Mouse (Mus musculus) R1 (cell line): ENCODE measurements around the gene Zpbp.

Experiments
- DNase-seq: peaks from one replicate; pipeline ENCODE4 v3.0.0-alpha.2; 2018; ENCODE audit warnings: low read depth, low spot score

The Zpbp gene

GRCm38 (mm10) chr11:11461635-11462560, at the start of gene Zpbp, which contains the start of gene Spata48:
Gene Zpbp (minus strand): TSS chr11:11462408.
Gene Spata48 (plus strand): TSS chr11:11462094.
- DNase-seq: peak; percentile 94

DNA sequence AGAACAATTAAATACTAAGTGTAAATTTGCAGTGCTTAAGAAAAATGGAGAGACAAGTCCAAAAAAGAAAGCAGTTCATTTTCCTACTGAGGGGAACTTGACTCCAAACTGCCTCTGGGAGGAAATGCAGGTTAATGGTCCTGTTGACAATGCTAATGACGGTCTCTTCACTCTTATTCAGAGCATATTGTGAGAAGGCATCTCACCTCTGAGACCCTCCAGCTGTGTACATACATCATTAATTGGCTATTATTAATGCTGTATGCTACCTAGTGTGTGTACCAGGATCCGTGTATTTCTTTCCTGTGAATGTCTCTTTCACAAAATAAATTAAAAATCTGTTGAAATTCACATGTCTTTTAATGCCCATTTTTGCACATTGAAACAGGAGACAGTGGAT, 47.2 kb upstream of the Zpbp start:
- DNase-seq: no peak

- DNase-seq: no peak
Observed at GRCm38 (mm10) chr11:11506187-11506586, 44.0 kb upstream of the Zpbp start.

DNA sequence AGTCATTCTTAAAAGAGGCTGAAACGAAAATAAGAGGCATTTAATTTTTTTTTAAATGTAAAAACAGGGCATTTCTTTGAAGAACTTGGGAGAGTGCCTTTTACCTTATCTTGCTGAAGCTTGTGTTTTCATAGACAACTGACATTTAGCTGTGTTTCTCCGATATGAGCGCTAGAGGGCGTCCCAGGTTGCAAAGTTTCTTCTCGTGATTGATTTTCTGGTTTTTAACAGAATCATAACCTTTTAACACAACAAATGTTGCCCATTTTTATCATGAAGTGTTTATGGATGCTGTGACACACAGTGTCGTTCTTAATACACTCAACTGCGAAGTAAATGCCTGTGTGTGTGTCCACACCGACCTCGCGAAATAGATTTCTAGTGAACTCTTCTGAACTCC, 37.7 kb upstream of the Zpbp start:
- peak; percentile 39 for DNase-seq

GRCm38 (mm10) chr11:11495697-11496096, 33.5 kb upstream of the Zpbp start:
- DNase-seq: no peak

DNA sequence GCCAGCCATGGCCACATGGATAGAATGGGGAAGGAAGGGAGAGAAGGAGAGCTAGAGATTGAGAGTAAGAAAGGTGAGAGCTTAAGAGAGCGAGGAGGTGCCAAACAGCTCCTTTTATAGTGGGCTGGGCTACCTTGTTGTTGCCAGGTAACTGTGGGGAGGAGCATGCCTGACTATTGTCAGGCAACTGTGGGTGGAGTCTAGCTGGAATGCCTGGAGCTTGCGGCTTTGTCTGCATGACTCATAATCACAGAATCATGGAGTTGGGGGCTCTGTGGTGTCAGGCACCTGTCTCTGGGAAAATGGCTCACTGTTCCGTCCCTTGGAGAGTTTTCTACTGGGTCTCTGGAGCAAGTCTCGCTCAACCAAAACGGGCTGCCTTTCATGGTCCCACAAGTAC, 29.8 kb upstream of the Zpbp start:
- peak; percentile 85 for DNase-seq

GRCm38 (mm10) chr11:11484378-11484777, 22.2 kb upstream of the Zpbp start:
- DNase-seq: peak; percentile 11

GRCm38 (mm10) chr11:11468924-11469323, 6.7 kb upstream of the Zpbp start:
- no peak for DNase-seq

DNA sequence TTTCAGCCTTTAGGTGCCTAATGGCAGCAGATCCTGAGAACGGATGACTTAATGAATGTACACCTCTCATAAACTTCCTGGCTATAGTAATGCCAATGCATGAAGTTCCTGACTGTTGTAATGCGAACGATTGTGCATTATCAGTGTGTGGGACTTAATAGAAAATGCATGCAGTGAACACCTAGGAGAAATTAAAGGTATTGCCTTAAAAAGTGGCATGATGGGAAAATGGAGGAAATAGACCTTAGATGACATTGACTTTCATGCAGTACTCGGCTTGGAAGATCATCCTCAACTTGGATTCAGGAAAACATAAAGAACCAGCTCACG, 318 bp upstream of the Zpbp start:
- no peak for DNase-seq

- DNase-seq: peak; percentile 56
Observed at GRCm38 (mm10) chr11:11455037-11455436, 7.2 kb downstream of the Zpbp start.

DNA sequence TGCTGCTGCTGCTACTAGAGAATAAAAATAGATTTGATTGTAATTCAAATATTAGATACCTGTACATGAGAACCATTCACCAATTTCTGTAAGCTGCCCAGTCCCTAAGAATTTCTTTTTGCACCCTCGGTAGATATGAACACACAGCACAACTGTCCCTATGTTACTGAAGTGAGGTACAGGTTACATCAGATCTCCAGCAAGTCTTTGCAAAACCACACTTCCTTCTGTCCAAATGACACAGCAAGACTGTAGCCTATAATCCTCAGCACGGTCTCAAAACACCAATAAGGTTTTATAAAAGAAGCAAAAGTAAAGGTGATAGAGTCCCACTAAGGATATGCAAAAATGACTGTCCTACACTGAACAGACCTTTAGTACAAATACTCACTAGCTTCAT, 44.9 kb downstream of the Zpbp start:
- no peak for DNase-seq

DNA sequence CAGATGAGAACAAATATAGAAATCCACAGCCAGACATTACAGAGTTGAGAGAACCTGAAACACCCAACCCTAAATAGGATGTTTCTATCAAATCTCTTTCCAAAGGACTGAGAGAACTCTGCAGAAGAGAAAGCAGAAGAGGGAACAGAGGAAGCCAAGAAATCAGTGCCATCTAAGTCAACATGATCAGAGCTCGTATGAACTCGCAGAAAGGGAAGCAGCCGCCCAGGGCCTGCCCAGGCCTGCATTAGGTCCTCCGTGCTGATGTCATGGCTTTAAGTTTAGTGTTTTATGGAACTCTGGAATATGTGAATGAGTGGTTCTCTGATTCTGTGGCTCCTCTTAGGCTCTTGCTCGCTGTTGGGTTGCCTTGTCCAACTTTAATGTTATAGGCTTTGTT, 48.0 kb downstream of the Zpbp start:
- no peak for DNase-seq

- DNase-seq: peak; percentile 8
Observed at GRCm38 (mm10) chr11:11394686-11395085, 67.5 kb downstream of the Zpbp start.

DNA sequence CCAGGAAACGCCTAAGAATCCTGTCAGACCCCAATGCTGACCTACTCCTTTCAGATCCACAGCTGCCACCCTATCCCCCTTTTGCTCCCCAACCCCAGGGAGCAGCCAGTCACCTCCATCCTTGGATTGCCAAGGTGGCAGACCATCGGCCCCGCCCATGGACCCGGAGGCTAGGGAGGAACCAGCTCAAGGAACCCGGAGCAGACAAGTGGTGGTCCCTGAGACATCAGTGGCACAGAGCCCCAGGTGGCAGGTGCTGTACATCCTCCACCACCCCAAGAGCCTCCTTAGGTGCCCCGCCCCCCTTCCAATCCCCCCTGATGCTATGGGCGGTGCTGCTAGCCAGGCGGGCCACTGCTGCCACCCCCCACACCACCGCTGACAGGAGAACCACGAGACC, 69.0 kb downstream of the Zpbp start:
- DNase-seq: no peak

GRCm38 (mm10) chr11:11371305-11371704, 90.9 kb downstream of the Zpbp start:
- no peak for DNase-seq

DNA sequence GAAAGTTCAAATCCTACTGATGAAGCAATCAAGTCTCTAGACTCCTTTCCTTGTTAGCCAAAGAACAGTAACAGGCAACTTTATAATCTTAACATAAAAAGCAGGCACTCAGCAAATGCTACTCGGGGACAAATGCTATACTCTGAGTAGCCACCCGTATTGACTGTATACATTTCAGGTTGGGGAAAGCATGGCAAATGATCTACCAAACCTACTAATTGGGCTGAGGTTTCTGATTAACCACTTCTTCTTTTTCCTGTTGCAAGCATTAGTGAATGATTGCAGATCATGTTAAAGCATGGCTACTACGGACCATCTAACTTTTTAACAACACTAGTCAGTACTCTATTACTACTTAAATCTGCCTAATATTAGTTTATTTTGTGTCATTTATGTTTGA, 178.7 kb downstream of the Zpbp start:
- DNase-seq: no peak

DNA sequence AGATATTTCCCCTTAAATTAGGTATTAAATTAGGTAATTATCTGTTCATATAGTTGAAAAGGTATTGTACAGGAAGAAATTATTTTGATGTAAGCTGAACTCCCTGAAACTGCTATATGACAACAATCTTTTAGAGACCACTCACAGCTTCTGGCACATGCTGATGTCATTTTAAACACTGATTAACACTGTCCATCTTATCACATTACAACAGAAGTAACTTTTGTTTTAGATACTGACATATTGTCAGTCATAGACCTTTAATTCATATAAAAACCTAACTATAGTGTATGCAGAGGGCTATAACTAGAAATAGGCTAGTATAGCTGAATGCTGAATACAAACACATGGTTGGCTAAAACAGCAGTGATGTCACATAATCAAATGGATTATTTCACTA, 182.1 kb downstream of the Zpbp start:
- no peak for DNase-seq

- DNase-seq: no peak
Observed at GRCm38 (mm10) chr11:11257348-11257747, 204.9 kb downstream of the Zpbp start.

- DNase-seq: no peak
Observed at GRCm38 (mm10) chr11:11242694-11243377, 219.4 kb downstream of the Zpbp start.

- DNase-seq: peak; percentile 54
Observed at GRCm38 (mm10) chr11:11239346-11239745, 222.9 kb downstream of the Zpbp start.
